Mouse (Mus musculus): ENCODE measurements around the gene Spag9. TPM values are rescaled to one million over a fixed set of nuclear protein-coding genes. Genes with fewer than 3 reads are reported as not detected.

Spag9 gene
- polyA plus RNA-seq, 1 experiment from 2014 or later = 9.2 TPM

DNA sequence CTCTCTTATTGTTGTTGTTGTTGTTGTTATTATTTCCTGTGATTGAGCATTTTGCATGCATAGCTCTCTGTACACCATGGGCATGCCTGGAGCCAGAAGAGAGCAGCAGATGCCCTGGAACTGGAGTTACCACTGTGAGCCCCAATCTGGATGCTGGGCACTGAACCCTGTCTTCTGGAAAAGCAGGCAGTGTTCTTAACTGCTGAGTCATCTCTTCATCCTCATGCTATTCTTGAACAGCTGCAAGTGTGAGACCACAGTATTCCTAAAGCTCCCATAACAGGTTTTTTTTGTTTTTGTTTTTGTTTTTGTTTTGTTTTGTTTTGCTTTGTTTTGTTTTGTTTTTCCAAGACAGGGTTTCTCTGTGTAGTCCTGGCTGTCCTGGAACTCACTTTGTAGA is 9.6 kb upstream of the Spag9 start:
- Histone ChIP-seq H3K4me3 (replicated peaks) (no peak overlapping the region), H3K36me3 (replicated peaks) (no peaks in the 10 kb centered on the region), H3K4me2 (no peak overlapping the region), H3K9ac (no peak overlapping the region), H3K9me3 (replicated peaks) (no peaks in the 10 kb centered on the region), H3K4me1 (replicated peaks) (peaks cover 15% of the 10 kb centered on the region), H3K27ac (replicated peaks) (no peak overlapping the region), H3K27me3 (no peaks in the 10 kb centered on the region)
- no peak for ATAC-seq (ENCODE audit: insufficient read depth)

DNA sequence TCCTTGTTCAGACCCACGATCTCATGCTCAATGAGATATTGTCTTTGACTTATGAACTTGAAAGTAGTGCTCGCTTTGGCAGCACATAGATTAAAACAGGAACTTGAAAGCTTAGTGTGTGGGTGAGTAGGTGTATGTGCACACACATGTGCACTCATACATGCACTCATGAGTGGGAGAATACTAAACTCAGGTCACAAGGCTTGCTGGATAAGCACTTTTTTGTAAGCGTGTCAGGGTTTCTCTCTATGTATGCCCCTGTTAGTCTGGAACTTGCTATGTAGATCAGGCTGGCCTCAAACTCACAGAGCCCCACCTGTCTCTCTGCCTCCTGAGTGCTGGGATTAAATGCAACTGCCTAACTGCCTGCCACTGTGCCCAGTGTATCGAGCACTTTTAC is 8.9 kb upstream of the Spag9 start:
- H3K9ac ChIP-seq = no peak overlapping the region
- no peak overlapping the region for H3K27ac ChIP-seq (replicated peaks)
- 62% methylated on average over 4 of the region's 4 CpGs for WGBS (ENCODE audit: insufficient replicate concordance)

DNA sequence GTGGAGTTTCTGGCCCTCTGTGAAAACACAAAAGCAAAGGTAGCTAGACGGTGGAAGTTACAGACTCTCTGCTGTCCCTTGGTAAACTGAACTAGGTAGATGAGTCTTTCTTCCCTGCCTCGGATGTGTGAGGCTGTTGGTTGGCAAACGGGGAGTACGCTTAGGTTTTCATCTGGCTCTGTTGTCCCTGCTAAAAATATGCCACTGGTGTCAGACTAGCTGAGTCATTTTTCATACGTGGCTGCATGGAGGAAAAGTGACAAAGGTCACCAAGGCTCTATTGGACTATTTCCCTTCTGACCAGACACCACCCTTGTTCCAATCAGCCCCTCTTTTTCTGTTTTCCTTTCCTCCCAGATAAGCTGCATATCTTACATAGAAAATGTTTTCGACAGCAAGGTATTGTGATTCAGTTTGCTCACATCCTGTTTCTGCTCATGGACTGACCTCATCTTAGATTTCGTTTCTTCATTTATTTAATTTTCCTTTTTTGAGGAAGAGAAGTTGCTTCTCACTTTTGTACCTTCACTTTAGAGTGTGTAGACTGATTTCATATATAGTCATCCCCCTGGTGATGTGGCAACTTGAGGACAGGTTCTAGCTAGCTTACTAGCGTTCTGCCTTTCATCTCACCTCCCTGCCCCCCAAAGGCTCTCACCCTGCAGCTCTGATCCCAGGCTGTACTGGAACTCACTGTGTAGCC is 8.1 kb upstream of the Spag9 start:
- H3K9me3 ChIP-seq (replicated peaks) = no peaks in the 10 kb centered on the region
- 25% methylated on average over 8 of the region's 8 CpGs for WGBS (ENCODE audit: insufficient replicate concordance)
- peaks cover 15% of the 10 kb centered on the region for H3K4me1 ChIP-seq (replicated peaks)
- no peak overlapping the region for H3K4me3 ChIP-seq (replicated peaks)
- 0 out of 2 replicates have a peak, but pooled peaks have one; percentile 31 for ATAC-seq (ENCODE audit: insufficient read depth)
- no peak overlapping the region for H3K4me2 ChIP-seq
- no peak overlapping the region for H3K9ac ChIP-seq
- H3K27me3 ChIP-seq = no peaks in the 10 kb centered on the region
- H3K36me3 ChIP-seq (replicated peaks) = no peaks in the 10 kb centered on the region
- peak overlapping the region; percentile 48 for H3K27ac ChIP-seq (replicated peaks)

More for the DNA sequence above, 8.9 kb upstream of the Spag9 start:
- Histone ChIP-seq H3K4me3 (replicated peaks) (no peak overlapping the region), H3K27me3 (no peaks in the 10 kb centered on the region), H3K4me2 (no peak overlapping the region), H3K9me3 (replicated peaks) (no peaks in the 10 kb centered on the region), H3K4me1 (replicated peaks) (peaks cover 15% of the 10 kb centered on the region), H3K36me3 (replicated peaks) (no peaks in the 10 kb centered on the region)
- no peak for ATAC-seq (ENCODE audit: insufficient read depth)

DNA sequence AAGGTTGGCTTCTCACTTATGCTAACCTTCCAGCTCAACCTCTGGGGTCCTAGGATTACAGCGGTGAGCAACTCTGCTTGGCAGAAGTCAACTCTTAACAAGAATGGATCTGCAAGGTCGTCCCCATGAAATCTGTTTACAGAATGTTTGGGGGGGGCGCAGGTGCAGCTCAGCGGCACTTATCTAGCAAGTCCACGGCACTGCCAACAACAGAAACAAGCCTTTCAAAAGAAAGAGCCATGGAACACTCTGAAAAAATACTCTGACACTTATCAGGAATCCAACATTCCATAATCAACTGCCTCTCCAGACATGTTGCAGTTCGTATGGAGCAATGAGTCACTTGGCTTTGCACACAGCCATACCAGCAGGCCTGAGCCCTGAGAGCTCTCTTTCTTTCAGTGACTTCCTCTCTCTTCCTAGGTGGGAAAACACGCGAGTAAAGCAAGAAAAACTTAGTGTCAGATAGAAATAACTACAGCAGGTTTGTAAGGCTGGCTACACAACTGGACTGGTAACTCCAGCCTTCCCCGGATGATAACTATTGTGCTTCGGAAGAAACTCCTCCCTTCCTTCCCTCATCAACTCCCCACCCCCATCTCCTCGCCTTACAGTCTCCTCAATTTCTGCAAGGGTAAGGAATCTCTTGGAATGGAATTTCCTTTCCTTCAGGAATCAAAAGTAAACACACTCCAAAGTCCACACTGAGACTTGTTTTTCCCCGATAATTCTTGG is 7.4 kb upstream of the Spag9 start:
- no peak overlapping the region for H3K4me2 ChIP-seq
- H3K4me1 ChIP-seq (replicated peaks) = peaks cover 15% of the 10 kb centered on the region
- no peaks in the 10 kb centered on the region for H3K36me3 ChIP-seq (replicated peaks)
- H3K4me3 ChIP-seq (replicated peaks) = no peak overlapping the region
- ATAC-seq (ENCODE audit: insufficient read depth) = no peak
- 43% methylated on average over 12 of the region's 12 CpGs for WGBS (ENCODE audit: insufficient replicate concordance)
- no peak overlapping the region for H3K9ac ChIP-seq
- H3K27ac ChIP-seq (replicated peaks) = peak overlapping the region; percentile 48
- H3K9me3 ChIP-seq (replicated peaks) = no peaks in the 10 kb centered on the region
- no peaks in the 10 kb centered on the region for H3K27me3 ChIP-seq

DNA sequence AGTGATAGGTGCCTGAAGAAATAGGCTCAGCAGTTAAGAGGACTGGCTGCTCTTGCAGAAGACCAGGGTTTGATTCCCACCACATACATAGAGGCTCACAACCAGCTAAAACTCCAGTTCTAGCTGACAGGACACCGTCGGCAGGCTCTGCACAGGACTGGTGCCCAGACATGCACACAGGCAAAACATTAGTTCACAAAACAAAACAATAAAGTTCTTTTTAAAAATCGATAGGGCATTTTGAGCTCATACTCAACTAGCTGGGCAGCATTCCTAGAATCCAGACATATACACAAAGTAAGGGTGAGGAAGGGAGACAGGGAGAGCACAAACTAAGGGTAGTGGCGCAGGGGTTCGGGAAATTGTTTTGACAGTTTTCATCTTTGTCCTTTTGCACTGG is 1.4 kb upstream of the Spag9 start:
- Histone ChIP-seq H3K27ac (replicated peaks) (peak overlapping the region; percentile 99), H3K4me3 (replicated peaks) (peak overlapping the region; percentile 94), H3K9ac (peak overlapping the region; percentile 69), H3K36me3 (replicated peaks) (no peaks in the 10 kb centered on the region), H3K4me1 (replicated peaks) (peaks cover 49% of the 10 kb centered on the region), H3K27me3 (no peaks in the 10 kb centered on the region), H3K9me3 (replicated peaks) (no peaks in the 10 kb centered on the region), H3K4me2 (peak overlapping the region; percentile 97)
- 53% methylated on average over 5 of the region's 5 CpGs for WGBS (ENCODE audit: insufficient replicate concordance)
- ATAC-seq (ENCODE audit: insufficient read depth) = no peak

DNA sequence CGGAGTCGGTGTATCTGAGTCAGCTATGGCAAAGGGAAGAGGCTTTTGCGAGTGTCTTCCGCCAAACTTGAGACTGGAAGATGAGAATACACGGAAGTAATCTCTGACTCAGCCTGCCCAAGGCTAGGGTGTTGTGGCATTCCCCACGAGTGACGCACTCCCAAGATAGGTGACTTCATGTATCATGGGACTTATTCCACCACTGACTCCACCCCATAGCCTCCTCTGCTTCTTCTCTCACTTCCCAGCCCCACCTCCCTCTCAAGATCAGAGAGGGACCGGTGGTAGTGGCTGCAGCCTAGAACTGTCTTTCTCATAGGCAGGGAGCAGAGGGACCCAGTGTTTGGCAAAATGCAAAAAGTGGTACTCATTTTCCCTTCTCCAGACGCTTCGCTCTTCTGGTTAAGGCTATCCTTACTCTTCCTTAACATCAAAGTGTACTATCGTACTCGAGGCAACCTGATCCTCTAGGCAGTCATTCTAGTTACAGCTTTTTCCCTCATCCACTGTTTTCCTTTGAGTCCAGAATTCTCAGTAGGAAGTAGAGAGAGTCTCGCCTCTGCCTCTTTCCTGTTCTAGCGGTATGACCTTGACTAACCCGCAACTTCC is 676 bp upstream of the Spag9 start:
- H3K9me3 ChIP-seq (replicated peaks) = no peaks in the 10 kb centered on the region
- WGBS (ENCODE audit: insufficient replicate concordance) = 1% methylated on average over 15 of the region's 15 CpGs
- H3K4me1 ChIP-seq (replicated peaks) = peaks cover 54% of the 10 kb centered on the region
- peak overlapping the region; percentile 99 for H3K27ac ChIP-seq (replicated peaks)
- H3K36me3 ChIP-seq (replicated peaks) = no peaks in the 10 kb centered on the region
- H3K4me2 ChIP-seq = peak overlapping the region; percentile 97
- H3K4me3 ChIP-seq (replicated peaks) = peak overlapping the region; percentile 94
- H3K9ac ChIP-seq = peak overlapping the region; percentile 69
- peak; percentile 72 for ATAC-seq (ENCODE audit: insufficient read depth)
- no peaks in the 10 kb centered on the region for H3K27me3 ChIP-seq

DNA sequence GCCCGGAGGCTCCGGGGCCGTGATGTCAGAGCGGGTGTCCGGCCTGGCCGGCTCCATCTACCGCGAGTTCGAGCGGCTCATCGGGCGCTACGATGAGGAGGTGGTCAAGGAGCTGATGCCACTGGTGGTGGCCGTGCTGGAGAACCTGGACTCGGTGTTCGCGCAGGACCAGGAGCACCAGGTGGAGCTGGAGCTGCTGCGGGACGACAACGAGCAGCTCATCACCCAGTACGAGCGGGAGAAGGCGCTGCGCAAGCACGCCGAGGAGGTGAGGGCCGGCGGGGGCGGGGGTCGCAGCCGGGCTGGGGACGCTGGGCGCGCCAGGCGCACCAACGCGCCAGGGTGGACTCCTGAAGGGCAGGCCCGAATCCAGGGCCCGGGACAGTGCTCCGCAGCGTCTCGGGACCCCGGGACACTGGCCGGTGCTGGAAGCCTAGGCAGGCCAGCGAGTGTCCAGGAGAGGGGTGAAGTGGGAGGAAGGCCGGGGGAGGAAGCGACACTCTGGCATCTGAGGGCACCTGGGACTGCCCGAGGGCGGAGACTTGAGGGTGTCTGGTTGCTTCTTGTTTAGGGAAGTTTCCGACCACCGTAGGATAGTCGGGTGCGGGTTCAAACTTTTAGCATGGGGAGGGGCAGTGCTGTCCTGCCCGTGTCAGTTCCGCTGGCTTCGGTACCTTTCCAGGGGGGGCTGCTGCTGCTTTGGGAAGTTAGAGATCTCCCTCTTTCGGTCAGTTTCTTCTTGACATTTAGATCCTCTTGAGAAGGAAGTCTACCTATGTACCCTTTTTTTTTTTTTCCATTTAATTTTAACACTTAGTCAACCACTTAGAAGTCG is 632 bp downstream of the Spag9 start:
- Histone ChIP-seq H3K27me3 (no peaks in the 10 kb centered on the region), H3K4me2 (peak overlapping the region; percentile 97), H3K4me1 (replicated peaks) (peaks cover 55% of the 10 kb centered on the region), H3K36me3 (replicated peaks) (no peaks in the 10 kb centered on the region), H3K9ac (peak overlapping the region; percentile 96), H3K27ac (replicated peaks) (peak overlapping the region; percentile 99), H3K9me3 (replicated peaks) (no peaks in the 10 kb centered on the region), H3K4me3 (replicated peaks) (peak overlapping the region; percentile 94)
- peak; percentile 17 for ATAC-seq (ENCODE audit: insufficient read depth)
- WGBS (ENCODE audit: insufficient replicate concordance) = under 1% methylated on average over 58 of the region's 58 CpGs

DNA sequence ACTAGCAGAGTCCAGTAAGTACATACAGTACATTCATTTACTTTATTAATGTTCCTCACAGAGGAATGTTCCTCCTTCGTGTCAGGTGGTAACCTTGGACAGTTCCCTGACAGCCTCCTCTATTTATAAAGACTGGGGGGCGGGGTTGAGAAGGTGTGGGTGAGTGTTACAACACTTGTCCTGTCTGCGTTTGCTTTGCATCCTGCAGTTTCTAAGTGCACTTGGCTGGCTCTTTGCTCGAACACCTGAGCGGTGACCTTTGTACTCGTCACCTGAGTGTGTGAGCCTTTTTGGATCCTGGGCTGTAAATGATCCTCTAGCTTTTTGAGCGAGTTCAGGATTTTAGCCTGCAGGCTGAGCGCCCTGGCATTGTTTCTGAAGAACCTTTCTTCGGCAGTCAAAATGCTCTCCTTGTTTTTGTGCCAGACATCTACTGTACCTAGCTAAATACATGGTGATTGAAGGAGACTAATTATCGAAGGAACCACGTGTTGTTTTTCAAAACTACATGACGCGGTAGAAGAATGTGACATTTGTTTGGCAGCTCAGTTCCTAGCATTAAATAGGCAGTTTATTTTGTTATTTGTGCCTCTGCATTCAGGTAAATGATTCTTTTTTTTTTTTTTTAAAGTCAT is 1.4 kb downstream of the Spag9 start:
- peak overlapping the region; percentile 94 for H3K4me3 ChIP-seq (replicated peaks)
- H3K9ac ChIP-seq = peak overlapping the region; percentile 96; the same call in 1 of the 2 replicates
- no peaks in the 10 kb centered on the region for H3K9me3 ChIP-seq (replicated peaks)
- H3K27ac ChIP-seq (replicated peaks) = peak overlapping the region; percentile 99
- WGBS (ENCODE audit: insufficient replicate concordance) = 40% methylated on average over 13 of the region's 13 CpGs
- no peaks in the 10 kb centered on the region for H3K27me3 ChIP-seq
- no peaks in the 10 kb centered on the region for H3K36me3 ChIP-seq (replicated peaks)
- peak overlapping the region; percentile 97 for H3K4me2 ChIP-seq
- H3K4me1 ChIP-seq (replicated peaks) = peaks cover 55% of the 10 kb centered on the region
- no peak for ATAC-seq (ENCODE audit: insufficient read depth)

DNA sequence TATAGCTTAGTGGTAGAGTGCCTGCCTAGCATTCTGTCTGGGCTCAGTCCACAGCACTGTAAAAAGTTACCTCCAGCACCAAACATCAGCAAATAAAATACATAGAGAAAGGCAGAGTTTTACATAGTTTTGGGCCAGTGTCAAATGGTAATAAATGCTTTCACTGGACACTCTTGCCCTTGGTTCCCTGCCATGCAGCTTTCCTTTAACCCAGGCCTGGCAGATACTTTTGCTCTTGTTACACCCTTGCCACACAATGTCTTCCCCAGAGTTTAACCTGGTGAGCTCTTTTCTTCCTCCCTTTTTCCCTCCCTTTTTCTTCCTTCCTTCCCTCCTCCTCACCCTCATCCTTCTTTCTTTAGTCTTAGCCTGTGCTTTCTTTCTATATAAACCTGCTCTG is 3.4 kb downstream of the Spag9 start:
- ATAC-seq (ENCODE audit: insufficient read depth) = no peak
- 0 out of 2 replicates have a peak overlapping the region, but pooled peaks have one; percentile 21 for H3K9ac ChIP-seq
- no peak overlapping the region for H3K4me2 ChIP-seq
- no peak overlapping the region for H3K27ac ChIP-seq (replicated peaks)
- H3K9me3 ChIP-seq (replicated peaks) = no peaks in the 10 kb centered on the region
- no peaks in the 10 kb centered on the region for H3K36me3 ChIP-seq (replicated peaks)
- H3K4me3 ChIP-seq (replicated peaks) = no peak overlapping the region
- no peaks in the 10 kb centered on the region for H3K27me3 ChIP-seq
- H3K4me1 ChIP-seq (replicated peaks) = peaks cover 49% of the 10 kb centered on the region

DNA sequence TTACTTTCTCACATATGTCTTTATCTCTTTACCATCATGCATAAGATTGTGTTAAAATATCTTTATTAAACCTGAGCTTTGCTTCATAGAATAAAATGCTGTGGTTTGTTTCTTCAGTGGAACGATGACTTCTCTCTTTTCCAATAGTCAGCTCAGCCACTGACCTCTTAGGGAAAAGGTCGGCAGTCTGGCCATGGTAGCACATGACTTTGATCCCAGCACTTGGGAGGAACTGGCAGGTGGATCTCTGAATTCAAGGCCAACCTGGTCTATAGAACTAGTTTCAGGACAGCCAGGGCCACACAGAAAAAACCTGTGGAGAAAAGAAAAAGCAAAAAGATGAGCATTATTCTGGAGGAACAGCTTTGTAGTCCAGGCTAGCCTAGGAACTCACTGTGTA is 7.5 kb downstream of the Spag9 start:
- no peak overlapping the region for H3K9ac ChIP-seq
- peaks cover 22% of the 10 kb centered on the region for H3K4me1 ChIP-seq (replicated peaks)
- H3K4me3 ChIP-seq (replicated peaks) = no peak overlapping the region
- no peak for ATAC-seq (ENCODE audit: insufficient read depth)
- no peak overlapping the region for H3K27ac ChIP-seq (replicated peaks)
- no peaks in the 10 kb centered on the region for H3K9me3 ChIP-seq (replicated peaks)
- H3K36me3 ChIP-seq (replicated peaks) = no peaks in the 10 kb centered on the region
- no peak overlapping the region for H3K4me2 ChIP-seq
- H3K27me3 ChIP-seq = no peaks in the 10 kb centered on the region
- 62% methylated on average over 2 of the region's 2 CpGs for WGBS (ENCODE audit: insufficient replicate concordance)

All from liver, embryonic 15.5 days (tissue).